Mouse (Mus musculus): ENCODE measurements at regions not wholly inside any gene's neighbourhood (a gene's known extent, or its start where the extent isn't known, plus 50 kb on each side); places are given as distances from the start of the nearest gene placed in this dataset.
"Not testable (repeated sequence)": the region's sequence is repeated elsewhere in the genome, so short reads cannot be mapped to it uniquely, and the experiment has no call there.

- H3K36me3 ChIP-seq (ENCODE audit: control insufficient read depth, insufficient read depth, low read length): no peaks in the 10 kb centered on the region
- H3K27me3 ChIP-seq (replicated peaks; ENCODE audit: control insufficient read depth, insufficient read depth, low read length): no peaks in the 10 kb centered on the region
- peak; percentile 10 for DNase-seq
- 36% methylated on average over 5 of the region's 5 CpGs for WGBS
- H3K27ac ChIP-seq (ENCODE audit: insufficient read depth, low read depth, low read length): no peak overlapping the region
- H3K4me1 ChIP-seq (ENCODE audit: control insufficient read depth, insufficient read depth, low read length): no peaks in the 10 kb centered on the region
- TF ChIP-seq POLR2A (IDR thresholded peaks at IDR 0.05; ENCODE audit: low read depth, low read length) (no peak), CTCF (conservative IDR thresholded peaks at IDR 0.05; ENCODE audit: insufficient read depth, insufficient read length, low read depth, low read length) (no peak)
- no peak overlapping the region for H3K4me3 ChIP-seq (ENCODE audit: insufficient read depth, low read depth, low read length)
These were observed 1160.8 kb upstream of the Gm12353 start for GRCm38 (mm10) chr4:18444284-18445004.

- 69% methylated on average over 3 of the region's 3 CpGs for WGBS
- TF ChIP-seq POLR2A (IDR thresholded peaks at IDR 0.05; ENCODE audit: low read depth, low read length): no peak
- no peak for TF ChIP-seq CTCF (conservative IDR thresholded peaks at IDR 0.05; ENCODE audit: insufficient read depth, insufficient read length, low read depth, low read length)
- Histone ChIP-seq H3K36me3 (ENCODE audit: control insufficient read depth, insufficient read depth, low read length) (no peaks in the 10 kb centered on the region), H3K27ac (ENCODE audit: insufficient read depth, low read depth, low read length) (no peak overlapping the region), H3K27me3 (replicated peaks; ENCODE audit: control insufficient read depth, insufficient read depth, low read length) (no peaks in the 10 kb centered on the region), H3K4me3 (ENCODE audit: insufficient read depth, low read depth, low read length) (no peak overlapping the region), H3K4me1 (ENCODE audit: control insufficient read depth, insufficient read depth, low read length) (no peaks in the 10 kb centered on the region)
- no peak for DNase-seq
These were observed 1143.6 kb upstream of the Gm12353 start for GRCm38 (mm10) chr4:18461641-18462040.

GRCm38 (mm10) chr4:18468271-18468670 is 1137.0 kb upstream of the Gm12353 start:
- not testable (repeated sequence) for H3K4me1 ChIP-seq (ENCODE audit: control insufficient read depth, insufficient read depth, low read length); H3K27me3 ChIP-seq (replicated peaks; ENCODE audit: control insufficient read depth, insufficient read depth, low read length); H3K27ac ChIP-seq (ENCODE audit: insufficient read depth, low read depth, low read length); DNase-seq; H3K4me3 ChIP-seq (ENCODE audit: insufficient read depth, low read depth, low read length); H3K36me3 ChIP-seq (ENCODE audit: control insufficient read depth, insufficient read depth, low read length)
- 92% methylated on average over 3 of the region's 3 CpGs for WGBS

GRCm38 (mm10) chr4:18469534-18469933 is 1135.7 kb upstream of the Gm12353 start:
- Histone ChIP-seq H3K4me3 (ENCODE audit: insufficient read depth, low read depth, low read length) (no peak overlapping the region), H3K27ac (ENCODE audit: insufficient read depth, low read depth, low read length) (no peak overlapping the region), H3K27me3 (replicated peaks; ENCODE audit: control insufficient read depth, insufficient read depth, low read length) (no peaks in the 10 kb centered on the region), H3K36me3 (ENCODE audit: control insufficient read depth, insufficient read depth, low read length) (no peaks in the 10 kb centered on the region), H3K4me1 (ENCODE audit: control insufficient read depth, insufficient read depth, low read length) (no peaks in the 10 kb centered on the region)
- TF ChIP-seq POLR2A (IDR thresholded peaks at IDR 0.05; ENCODE audit: low read depth, low read length): no peak
- no peak for TF ChIP-seq CTCF (conservative IDR thresholded peaks at IDR 0.05; ENCODE audit: insufficient read depth, insufficient read length, low read depth, low read length)
- no peak for DNase-seq

Data from kidney, adult 2 months (tissue).